Mouse (Mus musculus) left cerebral cortex, adult 9 months (tissue): ENCODE measurements around the gene Rnaset2a.
"Not testable (repeated sequence)": the region's sequence is repeated elsewhere in the genome, so short reads cannot be mapped to it uniquely, and the experiment has no call there.

Source experiments
- DNase-seq, 2 experiments: peaks; one replicate each; pipeline ENCODE4 v3.0.0; 2022; ENCODE audit warnings: low spot score in 2 of 2

Rnaset2a gene

DNA sequence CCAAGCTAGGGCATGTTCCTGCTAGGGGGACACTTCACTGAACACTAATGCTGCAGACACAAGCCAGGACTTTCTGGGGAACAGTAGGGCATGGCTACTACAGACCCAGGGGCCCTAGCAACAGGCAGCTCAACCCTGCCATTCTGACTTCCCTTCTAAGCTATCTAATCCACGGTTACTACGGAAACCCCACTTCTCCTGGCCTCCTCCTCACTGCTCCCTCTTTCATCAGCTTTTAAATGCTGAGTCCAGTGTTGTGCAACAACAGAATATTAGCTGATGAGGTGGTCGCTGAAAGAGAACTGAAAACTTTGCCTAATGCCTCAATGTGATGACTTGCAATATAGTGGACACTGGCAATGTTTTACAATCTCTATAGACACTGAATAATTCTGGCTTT is 7.7 kb downstream of the Rnaset2a start:
- not testable (repeated sequence) for DNase-seq

DNA sequence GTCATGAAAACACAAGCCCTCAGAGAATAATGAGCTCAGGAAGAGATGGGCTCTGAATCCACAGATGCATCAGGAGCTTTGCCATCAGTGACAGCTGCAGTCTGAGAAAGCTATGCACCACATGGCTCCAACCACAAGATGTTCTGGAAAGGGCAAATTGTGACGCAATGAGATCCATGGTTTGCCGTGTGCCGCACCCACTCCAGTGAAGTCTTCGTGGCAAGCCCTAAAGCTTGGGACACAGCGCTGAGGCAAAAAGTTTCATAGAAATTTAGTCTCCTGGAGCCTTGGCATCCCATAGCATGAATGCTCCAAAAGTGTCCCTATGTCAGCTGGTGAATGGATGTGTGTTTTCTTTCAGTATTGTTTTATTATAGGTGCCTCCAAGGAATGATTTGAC is 9.8 kb downstream of the Rnaset2a start:
- not testable (repeated sequence) for DNase-seq

DNA sequence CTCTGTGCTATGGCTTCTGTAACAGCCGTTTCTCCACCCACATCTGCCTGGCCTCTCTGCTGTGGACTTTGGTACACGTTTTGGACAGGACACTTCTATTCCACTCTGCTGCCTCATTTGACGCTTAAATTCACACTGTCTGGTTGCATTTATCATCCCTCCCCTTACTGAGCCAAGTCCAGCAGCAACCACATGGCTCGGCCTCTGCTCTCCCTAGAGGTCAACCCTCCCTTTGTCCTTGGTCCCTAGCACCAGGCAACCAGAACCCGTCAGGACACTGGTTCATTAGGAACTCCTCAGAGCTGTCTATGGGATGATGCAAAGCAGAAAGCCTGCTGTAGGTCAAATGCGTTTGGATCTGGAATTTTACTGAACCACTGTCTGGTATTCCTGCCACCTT is 17.0 kb downstream of the Rnaset2a start:
- DNase-seq, result not testable (repeated sequence)

DNA sequence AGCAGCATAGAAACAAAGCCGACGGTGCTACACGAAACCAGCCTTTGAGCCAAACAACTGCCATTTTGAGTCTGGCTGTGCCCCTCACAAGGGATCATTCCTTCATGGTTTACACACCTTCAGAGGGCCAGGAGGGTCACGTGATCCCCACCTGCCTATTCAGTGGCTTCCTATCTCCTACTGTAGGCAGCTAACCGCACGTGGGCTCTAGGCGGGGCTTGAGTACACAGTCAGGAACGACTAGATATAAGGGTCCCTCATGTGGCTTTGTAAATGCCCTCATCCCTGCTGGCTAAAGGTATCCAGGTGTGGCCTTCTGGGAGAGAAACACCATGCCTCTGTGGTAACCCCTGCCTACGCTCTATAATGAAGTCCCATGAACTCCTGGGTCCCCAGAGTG is 18.3 kb downstream of the Rnaset2a start:
- not testable (repeated sequence) for DNase-seq

DNA sequence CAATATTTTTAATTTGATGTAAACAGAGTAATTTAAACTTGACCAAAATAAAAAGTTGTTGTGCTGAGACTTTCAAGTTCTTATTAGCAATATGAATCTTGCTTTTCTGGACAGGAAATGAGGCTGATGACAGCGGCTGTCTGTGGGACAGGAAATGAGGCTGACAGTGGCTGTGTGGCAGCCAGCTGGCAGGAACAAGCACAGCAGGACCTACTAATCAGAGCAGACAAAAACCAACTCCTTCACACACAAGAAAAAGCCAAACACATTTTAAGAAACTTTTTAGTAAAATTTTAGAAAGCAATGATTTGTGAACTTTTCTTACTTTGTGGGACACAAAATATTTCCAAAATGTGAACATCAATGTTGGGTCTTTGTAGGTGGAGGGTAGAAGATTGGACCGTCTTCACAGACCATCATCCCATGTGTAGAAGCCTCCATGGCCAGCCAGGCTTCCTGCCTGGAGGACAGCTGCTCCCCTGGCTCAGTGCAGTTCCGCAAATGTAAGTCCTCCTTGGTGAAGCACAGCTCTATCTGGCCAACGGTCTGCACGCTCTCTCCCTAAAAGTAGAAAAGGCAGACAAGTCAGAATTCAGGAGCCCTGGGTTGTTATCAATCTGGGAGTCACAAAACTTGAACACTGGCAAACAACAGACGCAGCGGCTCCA is 19.4 kb downstream of the Rnaset2a start:
- not testable (repeated sequence) for DNase-seq

DNA sequence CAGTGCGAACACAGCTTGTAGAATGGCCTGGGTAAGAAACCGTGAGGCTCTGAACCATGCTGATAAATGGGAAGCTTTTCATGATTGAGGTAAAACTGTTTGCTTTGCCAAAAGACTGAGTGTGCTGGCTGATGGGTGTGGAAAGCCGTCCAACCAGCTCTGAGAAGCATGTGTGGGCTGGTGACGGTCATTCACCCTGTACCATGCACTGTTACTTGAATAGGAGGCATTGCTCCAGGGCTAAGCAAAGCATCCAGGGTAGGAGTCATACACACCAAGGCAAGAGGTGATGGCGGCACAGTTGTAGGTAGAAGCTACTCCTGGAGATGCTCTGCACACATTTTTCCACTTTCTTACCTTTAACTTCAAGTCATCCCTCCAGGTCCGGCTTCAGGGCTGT is 23.3 kb downstream of the Rnaset2a start:
- not testable (repeated sequence) for DNase-seq

DNA sequence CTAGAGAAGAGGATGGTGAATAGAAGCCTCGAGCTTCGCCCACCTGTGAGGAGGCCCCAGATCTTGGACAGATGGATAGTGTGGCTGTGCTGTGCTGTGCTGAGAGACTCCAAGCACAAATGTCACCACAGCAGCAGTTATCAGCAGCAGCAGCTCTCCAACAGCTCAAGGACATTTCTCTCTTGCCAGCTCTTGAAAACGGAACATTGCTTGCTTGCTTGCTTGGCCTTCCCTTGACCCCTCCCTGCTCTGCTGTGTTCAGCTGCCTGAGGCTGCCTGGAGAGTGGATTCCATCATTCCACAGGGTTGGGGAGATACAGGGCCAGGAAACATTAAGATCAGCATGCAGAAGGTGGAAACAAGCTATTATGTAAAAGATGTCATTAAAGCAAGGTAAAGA is 24.9 kb downstream of the Rnaset2a start:
- DNase-seq, result not testable (repeated sequence)

DNA sequence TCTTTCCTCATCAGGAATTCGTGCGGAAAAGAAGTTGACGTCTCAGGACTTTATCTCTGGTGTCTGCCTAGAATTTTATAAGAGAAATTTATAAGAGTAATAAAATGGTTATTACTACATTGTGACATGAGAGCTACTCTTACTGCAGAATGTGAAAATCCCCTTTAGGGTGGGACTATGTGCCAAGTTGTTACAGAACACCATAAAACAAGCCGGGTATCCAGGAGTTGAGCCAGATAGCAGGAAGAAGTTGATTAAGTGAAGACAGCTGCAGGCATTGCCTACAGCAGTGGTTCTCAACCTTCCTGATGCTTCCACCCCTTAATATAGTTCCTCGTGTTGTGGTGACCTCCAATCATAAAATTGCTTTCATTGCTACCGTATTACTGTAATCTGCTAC is 31.0 kb downstream of the Rnaset2a start:
- not testable (repeated sequence) for DNase-seq

DNA sequence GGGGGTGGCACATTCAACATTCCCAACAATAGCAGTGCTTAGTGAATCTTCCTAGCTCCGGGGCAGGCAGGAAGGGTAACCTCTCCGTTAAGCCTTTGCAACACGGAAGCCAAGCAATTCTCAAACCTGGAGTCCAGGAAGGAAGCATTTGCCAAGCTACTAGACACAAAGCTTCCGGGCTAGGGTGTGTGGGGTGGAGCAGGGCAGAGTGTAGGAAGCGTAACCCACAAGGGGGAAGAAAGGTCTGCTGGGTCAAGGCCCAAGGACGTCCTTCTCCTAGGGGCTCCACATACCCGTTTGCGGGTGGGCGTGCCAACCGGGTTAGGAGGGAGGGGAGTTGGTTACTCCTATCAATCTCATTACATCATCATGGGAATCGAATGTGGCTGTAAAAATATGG is 31.5 kb downstream of the Rnaset2a start:
- DNase-seq, result not testable (repeated sequence)

DNA sequence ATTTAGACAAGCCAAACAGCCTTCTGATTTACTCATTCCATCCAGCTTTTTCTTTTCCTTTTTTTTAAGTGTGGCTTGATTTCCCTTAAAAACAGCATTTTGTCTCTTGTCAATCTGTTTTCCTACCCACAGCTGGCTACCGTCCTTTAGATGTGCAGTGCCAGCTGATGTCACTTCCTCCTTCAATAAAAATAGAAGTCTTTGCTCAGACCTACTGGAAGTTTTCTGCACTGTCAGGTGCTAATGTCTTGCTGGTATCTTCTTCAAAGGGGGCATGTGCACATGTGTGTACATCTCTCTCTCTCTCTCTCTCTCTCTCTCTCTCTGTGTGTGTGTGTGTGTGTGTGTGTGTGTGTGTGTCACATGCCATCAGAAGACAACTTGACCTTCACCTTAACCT is 35.7 kb downstream of the Rnaset2a start:
- not testable (repeated sequence) for DNase-seq

DNA sequence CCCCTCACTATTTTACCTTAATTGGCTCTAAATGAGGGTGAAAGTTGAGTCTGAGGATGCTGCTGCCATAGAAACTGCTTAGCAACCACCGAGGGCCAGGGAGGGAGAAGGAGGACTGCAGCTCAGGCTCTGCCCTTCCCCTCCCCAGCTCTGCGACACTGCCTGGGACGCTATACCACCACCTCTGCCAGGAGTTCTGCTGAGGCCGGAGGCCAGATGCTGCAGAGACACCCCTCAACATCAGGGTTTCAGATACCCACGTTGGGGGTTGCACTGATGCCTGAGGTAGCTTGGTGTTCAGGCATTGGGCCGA is 46.6 kb downstream of the Rnaset2a start:
- not testable (repeated sequence) for DNase-seq

DNA sequence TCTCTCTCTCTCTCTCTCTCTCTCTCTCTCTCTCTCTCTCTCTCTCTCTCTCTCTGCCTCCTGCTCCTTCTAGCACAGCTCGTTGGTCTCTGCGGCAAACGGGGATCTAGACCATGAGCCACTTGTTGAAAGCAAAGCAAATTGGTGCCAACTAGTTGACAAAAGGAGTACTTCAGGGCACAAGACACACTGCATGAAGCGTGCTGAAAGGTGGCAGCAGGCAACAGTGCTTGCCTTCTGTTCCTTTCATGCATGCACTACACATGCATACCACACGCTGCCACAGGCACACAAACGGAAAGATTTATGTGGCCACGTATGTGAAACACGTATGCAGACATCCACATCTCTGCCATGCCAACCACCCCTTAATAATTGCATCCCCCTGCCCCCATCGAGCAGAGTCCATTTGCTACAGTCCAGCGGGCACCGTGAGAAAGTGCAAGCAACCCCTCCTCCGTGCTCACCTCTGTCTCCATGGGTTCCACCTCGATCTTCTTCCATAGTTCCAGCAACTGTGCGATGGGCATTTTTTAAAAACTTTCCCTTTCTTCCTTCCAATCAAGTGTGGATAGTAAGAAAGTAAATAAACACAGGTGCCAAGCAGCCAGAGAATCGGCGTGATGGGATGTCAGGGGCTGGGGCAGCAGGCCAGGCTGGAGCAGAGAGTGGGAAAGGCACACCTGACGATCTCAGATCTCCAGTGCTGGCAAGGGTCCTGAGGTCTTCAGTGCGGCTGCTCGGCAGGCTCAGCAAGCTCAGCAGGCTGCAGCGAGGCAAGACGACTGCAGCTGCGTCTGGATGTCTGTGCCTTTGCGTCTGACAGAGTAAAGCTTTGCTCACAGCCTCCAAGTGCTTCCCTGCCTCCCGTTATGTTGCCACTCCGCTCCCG is 47.2 kb downstream of the Rnaset2a start:
- DNase-seq, result not testable (repeated sequence)

DNA sequence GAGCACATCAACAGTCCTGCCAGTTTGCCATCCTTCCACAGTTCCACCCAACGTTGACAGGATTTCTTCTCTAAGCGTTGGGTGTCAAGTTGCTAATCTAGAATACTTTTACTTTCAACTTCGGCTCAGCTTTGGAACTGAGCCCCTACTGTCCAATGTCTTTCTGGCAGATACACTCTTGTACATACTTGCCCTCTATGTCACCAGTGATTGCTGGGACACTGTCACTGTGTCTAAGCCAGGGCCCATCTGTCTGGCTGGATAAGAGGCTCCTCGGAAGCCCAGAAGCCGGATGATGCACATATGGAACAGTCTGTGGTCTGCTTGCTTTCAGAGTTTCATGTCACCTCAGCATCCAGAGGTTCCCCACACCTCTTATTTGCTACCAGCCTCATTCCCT is 51.7 kb downstream of the Rnaset2a start:
- not testable (repeated sequence) for DNase-seq

DNA sequence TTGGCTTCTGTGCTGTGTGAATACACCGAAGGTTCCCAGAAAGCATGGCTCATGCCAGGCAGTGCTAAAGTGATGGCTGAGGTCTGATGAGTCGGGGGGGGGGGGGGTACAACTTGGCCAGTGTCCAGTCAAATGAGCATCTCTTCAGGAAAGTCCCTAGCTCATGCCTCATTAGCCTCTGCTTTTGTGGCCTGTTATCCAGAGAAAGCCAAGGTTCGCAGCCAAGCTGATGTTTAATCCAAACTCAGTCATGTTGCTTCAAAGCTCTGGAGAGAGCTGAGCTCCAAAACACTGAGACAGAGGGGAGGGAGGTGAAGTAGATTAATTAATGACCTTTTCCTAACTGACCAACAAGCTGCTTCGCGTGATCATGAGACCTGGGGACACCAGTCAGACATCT is 52.2 kb downstream of the Rnaset2a start:
- DNase-seq, result not testable (repeated sequence)

DNA sequence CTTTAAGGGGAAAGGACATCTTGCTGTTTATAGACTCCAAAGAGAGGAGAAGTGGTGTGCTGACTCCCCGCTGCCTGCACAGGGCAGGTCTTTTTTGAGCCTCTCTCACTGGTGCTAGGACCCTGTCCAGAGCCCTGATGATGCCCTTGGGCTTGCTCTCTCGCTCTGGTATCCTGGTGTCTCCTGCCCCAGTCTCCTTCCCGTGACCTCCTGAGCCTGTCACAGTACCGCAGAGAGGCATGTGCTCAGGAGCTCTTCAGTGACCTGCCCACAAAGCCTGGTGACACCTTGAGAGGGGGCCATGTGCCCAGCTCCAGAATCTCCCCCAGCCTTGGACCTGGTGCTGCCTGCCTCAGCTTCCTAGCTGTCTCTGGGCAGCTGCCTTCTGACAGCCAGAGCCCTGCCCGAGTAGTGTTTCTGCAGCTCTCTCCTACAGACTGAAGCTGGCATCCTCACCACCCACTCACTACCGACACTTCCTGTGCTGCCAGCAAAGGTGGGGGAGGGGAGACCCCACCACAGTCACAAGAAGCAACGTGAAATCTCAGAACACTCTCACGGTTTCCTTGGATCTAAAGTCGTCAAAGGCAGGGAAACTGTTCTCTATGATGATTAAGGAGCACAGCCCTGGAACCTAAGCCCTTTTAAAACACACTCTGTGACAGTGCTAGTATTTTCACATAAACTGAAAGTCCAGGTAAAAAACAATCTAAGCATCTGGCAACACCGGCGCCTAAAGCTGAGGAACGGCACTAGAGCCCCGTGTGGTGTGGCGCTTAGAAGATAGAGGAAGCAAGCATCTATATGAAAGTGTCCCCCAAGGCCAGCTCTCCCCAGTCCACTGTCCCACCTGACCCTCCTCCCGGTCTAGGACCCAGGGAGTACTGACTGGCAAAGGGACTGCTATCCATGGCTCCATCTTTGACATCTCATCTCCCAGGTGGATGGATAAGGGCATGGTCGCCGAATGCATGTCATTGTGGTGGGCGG is 55.1 kb downstream of the Rnaset2a start:
- not testable (repeated sequence) for DNase-seq

DNA sequence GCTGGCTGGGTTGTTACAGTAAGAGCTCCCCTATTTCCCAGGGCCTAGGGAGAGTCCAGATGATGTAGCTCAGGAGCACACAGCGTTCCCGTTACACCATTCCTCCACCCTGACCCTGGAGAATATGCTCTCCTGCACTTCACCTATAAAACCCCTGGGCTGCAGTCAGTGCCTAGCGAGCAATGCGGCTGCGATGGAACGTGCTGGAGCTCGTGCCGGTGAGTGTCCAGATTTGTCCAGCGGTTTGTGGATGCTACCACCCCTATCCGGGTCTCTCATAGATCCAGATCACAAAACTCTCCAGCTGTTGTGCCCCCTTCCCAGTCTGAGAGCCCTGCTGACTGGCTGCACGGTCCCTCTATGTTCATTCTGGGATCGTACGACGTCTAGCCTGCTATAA is 56.6 kb downstream of the Rnaset2a start:
- DNase-seq, result not testable (repeated sequence)

DNA sequence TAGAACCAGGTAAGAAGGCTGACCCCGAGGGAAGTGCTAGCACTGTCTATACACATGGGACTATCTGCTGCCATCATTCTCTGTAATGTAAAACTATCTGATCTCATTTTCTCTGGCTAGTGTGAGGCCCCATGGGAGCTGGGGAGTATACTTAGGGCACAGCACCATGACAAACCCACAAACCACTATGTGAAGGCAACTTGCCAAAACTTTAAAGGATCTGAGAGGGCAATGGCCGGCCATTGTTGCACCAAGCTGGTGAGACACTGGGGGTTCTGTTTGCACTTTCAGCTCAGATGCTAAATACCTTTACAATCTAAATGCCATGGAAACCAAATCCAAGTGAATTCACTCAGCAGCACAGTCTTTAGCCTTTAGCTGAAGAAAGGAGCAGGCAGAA is 78.0 kb downstream of the Rnaset2a start:
- DNase-seq, result not testable (repeated sequence)
